9 mouse cellular contexts compared by ENCODE assay signal in genomic region chr7:24326273-24327135, GRCm38 (mm10). TPM values are rescaled to one million over a fixed set of nuclear protein-coding genes. Genes with fewer than 3 reads are reported as not detected.
DNase-seq lines count a peak whose midpoint lies in the region; ATAC-seq and TF ChIP-seq lines count a peak whose summit lies in the region.
"Had no signal": no experiment of that assay in that cellular context is flagged by ENCODE, and none has a peak within 500 bp of the region (broad histone marks: within the 10 kb centered on the region; RNA-seq: fewer than 3 reads in every experiment).

No protein-coding gene starts in this region.

- no peak for TF ChIP-seq CTCF in intestine, postnatal 0 days (IDR thresholded peaks at IDR 0.05; ENCODE audit: low read depth)

- WGBS in heart, embryonic 14.5 days: 44% methylated on average over 20 of the region's 20 CpGs
- 44% methylated on average over 20 of the region's 20 CpGs for WGBS in embryonic facial prominence, embryonic 11.5 days
- 51% methylated on average over 20 of the region's 20 CpGs for WGBS in intestine, postnatal 0 days
- 41% methylated on average over 20 of the region's 20 CpGs for WGBS in midbrain, embryonic 12.5 days

- peaks cover 11% of the 10 kb centered on the region for H3K9me3 ChIP-seq in heart, embryonic 14.5 days (ENCODE audit: control insufficient read depth, low read length)
- no peaks in the 10 kb centered on the region for H3K9me3 ChIP-seq in embryonic facial prominence, embryonic 11.5 days (replicated peaks; ENCODE audit: control insufficient read depth, low read length)
- H3K9me3 ChIP-seq in intestine, postnatal 0 days (ENCODE audit: control insufficient read depth): peaks cover 8% of the 10 kb centered on the region
- H3K9me3 ChIP-seq in midbrain, embryonic 12.5 days: peaks cover 8% of the 10 kb centered on the region

- no peaks in the 10 kb centered on the region for H3K27me3 ChIP-seq in heart, embryonic 14.5 days (ENCODE audit: control insufficient read depth, insufficient read depth, low read length)
- no peaks in the 10 kb centered on the region for H3K27me3 ChIP-seq in embryonic facial prominence, embryonic 11.5 days (ENCODE audit: control insufficient read depth, insufficient read depth, low read length)
- peaks cover 42% of the 10 kb centered on the region for H3K27me3 ChIP-seq in intestine, postnatal 0 days (replicated peaks; ENCODE audit: control insufficient read depth, insufficient read depth, low read length)
- peaks cover 7% of the 10 kb centered on the region for H3K27me3 ChIP-seq in midbrain, embryonic 12.5 days

- peak overlapping the region; percentile 28 to 39 for H3K4me3 ChIP-seq in heart, embryonic 14.5 days (ENCODE audit: control insufficient read depth in 1 of 2, insufficient read depth in 1 of 2, low read depth in 1 of 2, low read length in 2 of 2)
- H3K4me3 ChIP-seq in embryonic facial prominence, embryonic 11.5 days (ENCODE audit: low read depth, low read length): peak overlapping the region; percentile 24
- 0 out of 2 replicates have a peak overlapping the region, but pooled peaks have one; percentile 5 for H3K4me3 ChIP-seq in intestine, postnatal 0 days (ENCODE audit: low read depth, low read length)
- peak overlapping the region; percentile 30 for H3K4me3 ChIP-seq in midbrain, embryonic 12.5 days

- DNase-seq in heart, postnatal 4 days: no peak
- DNase-seq in embryonic facial prominence, embryonic 11.5 days (ENCODE audit: low spot score): no peak
- no peak for DNase-seq in layer of hippocampus, postnatal 10 days (ENCODE audit: low spot score in 2 of 2)
- no peak for DNase-seq in layer of hippocampus, postnatal 36 days
- DNase-seq in kidney, postnatal 4 days: no peak

- H3K4me1 ChIP-seq in heart, embryonic 14.5 days (ENCODE audit: control insufficient read depth in 2 of 2, insufficient read depth in 2 of 2, low read length in 2 of 2): peaks cover 3 to 5% of the 10 kb centered on the region in 2 experiments; a peak in 1 of 4 replicates
- no peaks in the 10 kb centered on the region for H3K4me1 ChIP-seq in embryonic facial prominence, embryonic 11.5 days (ENCODE audit: control insufficient read depth, insufficient read depth, low read length)
- no peaks in the 10 kb centered on the region for H3K4me1 ChIP-seq in intestine, postnatal 0 days (replicated peaks; ENCODE audit: control insufficient read depth, insufficient read depth, low read length)
- H3K4me1 ChIP-seq in midbrain, embryonic 12.5 days: peaks cover 12% of the 10 kb centered on the region

- peak overlapping the region; percentile 66 for H3K4me2 ChIP-seq in heart, embryonic 14.5 days (ENCODE audit: low read length)
- H3K4me2 ChIP-seq in embryonic facial prominence, embryonic 11.5 days (ENCODE audit: low read depth, low read length): peak overlapping the region; percentile 30
- no peak overlapping the region for H3K4me2 ChIP-seq in intestine, postnatal 0 days (replicated peaks; ENCODE audit: low read depth)
- peak overlapping the region; percentile 52 for H3K4me2 ChIP-seq in midbrain, embryonic 12.5 days (replicated peaks)

- no peak for ATAC-seq in heart, embryonic 14.5 days (ENCODE audit: insufficient number of reproducible peaks, insufficient read depth, low FRiP score, low read depth)
- ATAC-seq in embryonic facial prominence, embryonic 11.5 days (replicated peaks; ENCODE audit: insufficient number of reproducible peaks, low FRiP score, low TSS enrichment, low read depth): no peak
- ATAC-seq in intestine, postnatal 0 days: peak; percentile 5; the same call in 1 of the 2 replicates
- peak; percentile 78 for ATAC-seq in midbrain, embryonic 12.5 days (ENCODE audit: low FRiP score, low read depth)

- H3K27ac ChIP-seq in heart, embryonic 14.5 days (replicated peaks in 1 of 2; ENCODE audit: control insufficient read depth in 1 of 2, insufficient read depth in 1 of 2, low read depth in 2 of 2, low read length in 2 of 2): no peak overlapping the region
- H3K27ac ChIP-seq in embryonic facial prominence, embryonic 11.5 days (replicated peaks; ENCODE audit: low read depth, low read length): no peak overlapping the region
- no peak overlapping the region for H3K27ac ChIP-seq in intestine, postnatal 0 days (ENCODE audit: low read depth, low read length)
- H3K27ac ChIP-seq in midbrain, embryonic 12.5 days (replicated peaks): 0 out of 2 replicates have a peak overlapping the region, but pooled peaks have one; percentile 21

- no peaks in the 10 kb centered on the region for H3K36me3 ChIP-seq in heart, embryonic 14.5 days (ENCODE audit: control insufficient read depth, insufficient read depth, low read length)
- H3K36me3 ChIP-seq in embryonic facial prominence, embryonic 11.5 days (replicated peaks; ENCODE audit: control insufficient read depth, insufficient read depth, low read depth, low read length): no peaks in the 10 kb centered on the region; the same call in 1 of the 2 replicates
- no peaks in the 10 kb centered on the region for H3K36me3 ChIP-seq in intestine, postnatal 0 days (ENCODE audit: control insufficient read depth, insufficient read depth)
- H3K36me3 ChIP-seq in midbrain, embryonic 12.5 days: no peaks in the 10 kb centered on the region

- peak overlapping the region; percentile 50 for H3K9ac ChIP-seq in heart, embryonic 14.5 days (ENCODE audit: low read length)
- peak overlapping the region; percentile 43 for H3K9ac ChIP-seq in embryonic facial prominence, embryonic 11.5 days (replicated peaks; ENCODE audit: low read length)
- H3K9ac ChIP-seq in intestine, postnatal 0 days (ENCODE audit: low read depth, low read length): no peak overlapping the region
- H3K9ac ChIP-seq in midbrain, embryonic 12.5 days (replicated peaks): peak overlapping the region; percentile 26; the same call in 1 of the 2 replicates

RNA-seq across cellular contexts. Expression of gene Tescl, which starts 7.2 kb away (rescaled TPM):
- polyA plus RNA-seq in heart, embryonic 14.5 days (2014; fragmentation: Nextera tagmentation; extraction: Ambion mirVana): not detected in 2 replicates
- under 1 TPM; 0.32 to 0.33 TPM for total RNA-seq in heart, postnatal 4 days (2021)
- polyA plus RNA-seq in embryonic facial prominence, embryonic 11.5 days (2014; fragmentation: Nextera tagmentation; extraction: Ambion mirVana): not detected in 2 replicates
- 0.18 TPM in 1 of 2 replicates, not detected in the other for polyA plus RNA-seq in intestine, postnatal 0 days (2015; fragmentation: Nextera tagmentation; extraction: Ambion mirVana)
- not detected in 2 replicates for polyA plus RNA-seq in midbrain, embryonic 12.5 days (2016; fragmentation: Nextera tagmentation; extraction: Ambion mirVana)
- total RNA-seq in layer of hippocampus, postnatal 10 days (2021): not detected
- not detected for total RNA-seq in layer of hippocampus, postnatal 36 days (2021)
- total RNA-seq: left cerebral cortex, adult 8-10 months had no signal

RNA-seq across cellular contexts. Expression of gene Zfp94, which starts 10.0 kb away (rescaled TPM):
- 4.5 and 6.3 TPM in 2 replicates for polyA plus RNA-seq in heart, embryonic 14.5 days (2014; fragmentation: Nextera tagmentation; extraction: Ambion mirVana)
- total RNA-seq in heart, postnatal 4 days (2021): 1 to 10 TPM; 1.0 to 1.8 TPM
- polyA plus RNA-seq in embryonic facial prominence, embryonic 11.5 days (2014; fragmentation: Nextera tagmentation; extraction: Ambion mirVana): 10.7 and 15.2 TPM in 2 replicates
- 3.1 and 3.2 TPM in 2 replicates for polyA plus RNA-seq in intestine, postnatal 0 days (2015; fragmentation: Nextera tagmentation; extraction: Ambion mirVana)
- 16.6 and 18.1 TPM in 2 replicates for polyA plus RNA-seq in midbrain, embryonic 12.5 days (2016; fragmentation: Nextera tagmentation; extraction: Ambion mirVana)
- total RNA-seq in layer of hippocampus, postnatal 10 days (2021): 10 to 100 TPM; 13.0 to 15.1 TPM
- total RNA-seq in layer of hippocampus, postnatal 36 days (2021): 10 to 100 TPM; 12.2 to 14.8 TPM

RNA-seq across cellular contexts. Expression of gene Lypd5, which starts 22.5 kb away (rescaled TPM):
- polyA plus RNA-seq in heart, embryonic 14.5 days (2014; fragmentation: Nextera tagmentation; extraction: Ambion mirVana): not detected in 2 replicates
- total RNA-seq in heart, postnatal 4 days (2021): not detected
- polyA plus RNA-seq in embryonic facial prominence, embryonic 11.5 days (2014; fragmentation: Nextera tagmentation; extraction: Ambion mirVana): not detected in 2 replicates
- polyA plus RNA-seq in intestine, postnatal 0 days (2015; fragmentation: Nextera tagmentation; extraction: Ambion mirVana): not detected in 2 replicates
- not detected in 2 replicates for polyA plus RNA-seq in midbrain, embryonic 12.5 days (2016; fragmentation: Nextera tagmentation; extraction: Ambion mirVana)
- total RNA-seq in layer of hippocampus, postnatal 10 days (2021): not detected
- not detected for total RNA-seq in layer of hippocampus, postnatal 36 days (2021)
- total RNA-seq: left cerebral cortex, adult 8-10 months had no signal

RNA-seq across cellular contexts. Expression of gene Zfp61, which starts 25.5 kb away (rescaled TPM):
- polyA plus RNA-seq in heart, embryonic 14.5 days (2014; fragmentation: Nextera tagmentation; extraction: Ambion mirVana): 12.9 and 15.9 TPM in 2 replicates
- 1 to 10 TPM; 4.2 to 6.6 TPM for total RNA-seq in heart, postnatal 4 days (2021)
- 48.0 and 58.8 TPM in 2 replicates for polyA plus RNA-seq in embryonic facial prominence, embryonic 11.5 days (2014; fragmentation: Nextera tagmentation; extraction: Ambion mirVana)
- polyA plus RNA-seq in intestine, postnatal 0 days (2015; fragmentation: Nextera tagmentation; extraction: Ambion mirVana): 4.6 and 5.1 TPM in 2 replicates
- polyA plus RNA-seq in midbrain, embryonic 12.5 days (2016; fragmentation: Nextera tagmentation; extraction: Ambion mirVana): 45.1 and 45.4 TPM in 2 replicates
- total RNA-seq in layer of hippocampus, postnatal 10 days (2021): 10 to 100 TPM; 25.1 to 26.7 TPM
- total RNA-seq in layer of hippocampus, postnatal 36 days (2021): 10 to 100 TPM; 23.6 to 25.6 TPM

RNA-seq across cellular contexts. Expression of gene Kcnn4, which starts 43.6 kb away (rescaled TPM):
- 1.4 and 1.8 TPM in 2 replicates for polyA plus RNA-seq in heart, embryonic 14.5 days (2014; fragmentation: Nextera tagmentation; extraction: Ambion mirVana)
- total RNA-seq in heart, postnatal 4 days (2021): 1 to 10 TPM; 1.0 TPM
- 2.2 and 2.3 TPM in 2 replicates for polyA plus RNA-seq in embryonic facial prominence, embryonic 11.5 days (2014; fragmentation: Nextera tagmentation; extraction: Ambion mirVana)
- polyA plus RNA-seq in intestine, postnatal 0 days (2015; fragmentation: Nextera tagmentation; extraction: Ambion mirVana): 3.2 and 3.7 TPM in 2 replicates
- 1.1 and 1.8 TPM in 2 replicates for polyA plus RNA-seq in midbrain, embryonic 12.5 days (2016; fragmentation: Nextera tagmentation; extraction: Ambion mirVana)
- under 1 TPM; 0.33 to 0.46 TPM for total RNA-seq in layer of hippocampus, postnatal 10 days (2021)
- total RNA-seq in layer of hippocampus, postnatal 36 days (2021): under 1 TPM; 0.17 to 0.48 TPM

Comparison
In these comparisons a context has a peak if more than half of its experiments do, and no peak if none do; other contexts are left out.
1. ATAC-seq: peak in intestine, postnatal 0 days (single experiment) and midbrain, embryonic 12.5 days (single experiment); none in heart, embryonic 14.5 days (single experiment) and embryonic facial prominence, embryonic 11.5 days (single experiment).
2. Peak in every context shown above with its lines, with median percentiles within 50 percentile points of each other: H3K4me3 ChIP-seq.